Mouse (Mus musculus) heart, embryonic 14.5 days (tissue): ENCODE measurements around the gene Hoxb5. TPM values are rescaled to one million over a fixed set of nuclear protein-coding genes. Genes with fewer than 3 reads are reported as not detected.

Experiments used
- ATAC-seq: fragments of 200-750 bp; cut with Nextera tagmentation; 2 replicates; pipeline ENCODE4 v1.8.0; 2017; ENCODE audit warnings: low read depth, moderate TSS enrichment; ENCODE audit not compliant: insufficient number of reproducible peaks, insufficient read depth, low FRiP score
- H3K27ac ChIP-seq, 2 experiments: fragments of 200-500 bp in 1 of 2; fragments of 300-500 bp in 1 of 2; sonication (generic) in 1 of 2; replicated peaks in 1 of 2; 2 replicates each; pipeline ENCODE4 v1.5.1; 2012 to 2014; ENCODE audit warnings: low read depth in 2 of 2, low read length in 2 of 2, control low read depth in 1 of 2, mild to moderate bottlenecking in 1 of 2, mixed read lengths in 1 of 2; ENCODE audit not compliant: control insufficient read depth in 1 of 2, insufficient read depth in 1 of 2
- H3K27me3 ChIP-seq: fragments of 300-500 bp; sonication (generic); 2 replicates; pipeline ENCODE4 v1.6.1; 2014; ENCODE audit warnings: mild to moderate bottlenecking, low read length, control low read depth; ENCODE audit not compliant: control insufficient read depth, insufficient read depth
- H3K36me3 ChIP-seq: fragments of 300-500 bp; sonication (generic); 2 replicates; pipeline ENCODE4 v1.6.1; 2014; ENCODE audit warnings: mild to moderate bottlenecking, control low read depth, low read length, mixed read lengths; ENCODE audit not compliant: control insufficient read depth, insufficient read depth
- H3K4me1 ChIP-seq, 2 experiments: fragments of 200-500 bp in 1 of 2; fragments of 300-500 bp in 1 of 2; sonication (generic) in 1 of 2; 2 replicates each; pipeline ENCODE4 v1.6.1; 2012 to 2014; ENCODE audit warnings: low read length in 2 of 2, control low read depth in 1 of 2, mixed read lengths in 1 of 2; ENCODE audit not compliant: control insufficient read depth in 2 of 2, insufficient read depth in 2 of 2
- H3K4me2 ChIP-seq: fragments of 300-500 bp; sonication (generic); 2 replicates; pipeline ENCODE4 v1.6.1; 2014; ENCODE audit warnings: mild to moderate bottlenecking, low read length
- H3K4me3 ChIP-seq, 2 experiments: fragments of 200-500 bp in 1 of 2; fragments of 300-500 bp in 1 of 2; sonication (generic) in 1 of 2; 2 replicates each; pipeline ENCODE4 v1.5.1; 2012 to 2014; ENCODE audit warnings: low read length in 2 of 2, mild to moderate bottlenecking in 2 of 2, control low read depth in 1 of 2, low read depth in 1 of 2, moderate library complexity in 1 of 2; ENCODE audit not compliant: control insufficient read depth in 1 of 2, insufficient read depth in 1 of 2
- H3K9ac ChIP-seq: fragments of 300-500 bp; sonication (generic); 2 replicates; pipeline ENCODE4 v1.6.1; 2014; ENCODE audit warnings: mild to moderate bottlenecking, low read length
- H3K9me3 ChIP-seq: fragments of 300-500 bp; sonication (generic); 2 replicates; pipeline ENCODE4 v1.6.1; 2016; ENCODE audit warnings: low read length, control low read depth; ENCODE audit not compliant: control insufficient read depth
- WGBS: fragments of 180-500 bp; shearing (Covaris S2); extraction: QIAGEN DNeasy Blood & Tissue Kit; methylation state at CpG from one replicate; pipeline ENCODE4 v1.1.7; 2014; 5-methylcytosine and 5-hydroxymethylcytosine counted together
- polyA plus RNA-seq: library from polyadenylated mRNA; unstranded; fragments of >200 nt; fragmentation: Nextera tagmentation; extraction: Ambion mirVana; gene quantifications from 2 replicates; pipeline ENCODE4 v1.2.1, GENCODE M21; 2014

Hoxb5 gene
- polyA plus RNA-seq, 1 experiment from 2014 or later = 0.27 TPM

- no peak overlapping the region for H3K4me3 ChIP-seq
- no peak overlapping the region for H3K9ac ChIP-seq
- H3K36me3 ChIP-seq = no peaks in the 10 kb centered on the region
- 7% methylated on average over 1 of the region's 1 CpGs for WGBS
- H3K4me1 ChIP-seq = peaks cover 0 to 11% of the 10 kb centered on the region in 2 experiments; a peak in 2 of 4 replicates
- ATAC-seq = no peak
- H3K9me3 ChIP-seq = no peaks in the 10 kb centered on the region
- peaks cover 99% of the 10 kb centered on the region for H3K27me3 ChIP-seq
- no peak overlapping the region for H3K4me2 ChIP-seq
- no peak overlapping the region for H3K27ac ChIP-seq
Observed at GRCm38 (mm10) chr11:96268031-96268745, 34.9 kb upstream of the Hoxb5 start.

- Histone ChIP-seq H3K9me3 (no peaks in the 10 kb centered on the region), H3K4me2 (no peak overlapping the region), H3K27me3 (peaks cover 99% of the 10 kb centered on the region), H3K9ac (no peak overlapping the region), H3K4me3 (no peak overlapping the region), H3K4me1 (peaks cover 0 to 11% of the 10 kb centered on the region in 2 experiments; a peak in 2 of 4 replicates), H3K36me3 (no peaks in the 10 kb centered on the region), H3K27ac (no peak overlapping the region)
- ATAC-seq = no peak
- WGBS = under 1% methylated on average over 19 of the region's 19 CpGs
Observed at GRCm38 (mm10) chr11:96269869-96270268, 33.3 kb upstream of the Hoxb5 start.

GRCm38 (mm10) chr11:96270996-96271540 is 32.1 kb upstream of the Hoxb5 start, which contains the start of gene Hoxb9:
TSS of gene Hoxb9 (plus strand) at chr11:96271457.
- no peaks in the 10 kb centered on the region for H3K9me3 ChIP-seq
- no peak within 1 kb of the TSS for H3K27ac ChIP-seq
- no peaks in the 10 kb centered on the region for H3K36me3 ChIP-seq
- peak within 1 kb of the TSS in 1 of 2 experiments; percentile 29; a peak in 2 of 4 replicates for H3K4me3 ChIP-seq
- peaks cover 100% of the 10 kb centered on the region for H3K27me3 ChIP-seq
- H3K9ac ChIP-seq = no peak within 1 kb of the TSS
- peak within 1 kb of the TSS; percentile 48 for H3K4me2 ChIP-seq
- WGBS = under 1% methylated on average over 38 of the region's 40 CpGs
- no peak for ATAC-seq
- H3K4me1 ChIP-seq = peaks cover 0 to 11% of the 10 kb centered on the region in 2 experiments; a peak in 2 of 4 replicates

- under 1% methylated on average over 52 of the region's 52 CpGs for WGBS
Observed at GRCm38 (mm10) chr11:96271541-96272011, 31.6 kb upstream of the Hoxb5 start.

GRCm38 (mm10) chr11:96272024-96272921 is 30.9 kb upstream of the Hoxb5 start:
- H3K4me2 ChIP-seq = peak overlapping the region; percentile 48
- no peak overlapping the region for H3K9ac ChIP-seq
- no peak for ATAC-seq
- H3K27ac ChIP-seq = no peak overlapping the region
- peak overlapping the region in 1 of 2 experiments; percentile 29; a peak in 2 of 4 replicates for H3K4me3 ChIP-seq
- no peaks in the 10 kb centered on the region for H3K9me3 ChIP-seq
- no peaks in the 10 kb centered on the region for H3K36me3 ChIP-seq
- WGBS = under 1% methylated on average over 57 of the region's 58 CpGs
- peaks cover 100% of the 10 kb centered on the region for H3K27me3 ChIP-seq
- peaks cover 0 to 11% of the 10 kb centered on the region in 2 experiments; a peak in 2 of 4 replicates for H3K4me1 ChIP-seq

More at GRCm38 (mm10) chr11:96271541-96272011, 31.6 kb upstream of the Hoxb5 start:
- no peaks in the 10 kb centered on the region for H3K36me3 ChIP-seq
- H3K27me3 ChIP-seq = peaks cover 100% of the 10 kb centered on the region
- H3K4me3 ChIP-seq = peak overlapping the region in 1 of 2 experiments; percentile 29; a peak in 2 of 4 replicates
- H3K9ac ChIP-seq = no peak overlapping the region
- H3K27ac ChIP-seq = no peak overlapping the region
- no peaks in the 10 kb centered on the region for H3K9me3 ChIP-seq
- H3K4me2 ChIP-seq = peak overlapping the region; percentile 48
- peaks cover 0 to 11% of the 10 kb centered on the region in 2 experiments; a peak in 2 of 4 replicates for H3K4me1 ChIP-seq
- ATAC-seq = no peak

GRCm38 (mm10) chr11:96274428-96274827 is 28.7 kb upstream of the Hoxb5 start:
- ATAC-seq = no peak
- Histone ChIP-seq H3K4me3 (no peak overlapping the region), H3K27ac (no peak overlapping the region), H3K4me1 (peaks cover 0 to 11% of the 10 kb centered on the region in 2 experiments; a peak in 2 of 4 replicates), H3K27me3 (peaks cover 100% of the 10 kb centered on the region), H3K4me2 (no peak overlapping the region), H3K9ac (no peak overlapping the region), H3K36me3 (no peaks in the 10 kb centered on the region), H3K9me3 (no peaks in the 10 kb centered on the region)
- 4% methylated on average over 10 of the region's 10 CpGs for WGBS

- Histone ChIP-seq H3K27ac (no peak overlapping the region), H3K36me3 (no peaks in the 10 kb centered on the region), H3K9ac (no peak overlapping the region), H3K4me1 (peaks cover 0 to 11% of the 10 kb centered on the region in 2 experiments; a peak in 2 of 4 replicates), H3K4me3 (no peak overlapping the region), H3K9me3 (no peaks in the 10 kb centered on the region), H3K27me3 (peaks cover 100% of the 10 kb centered on the region), H3K4me2 (no peak overlapping the region)
- WGBS = 13% methylated on average over 4 of the region's 4 CpGs
- no peak for ATAC-seq
Observed at GRCm38 (mm10) chr11:96275896-96276295, 27.2 kb upstream of the Hoxb5 start.
